Mouse (Mus musculus): ENCODE results near the gene Arhgap17. TPM values are rescaled to one million over a fixed set of nuclear protein-coding genes. Genes with fewer than 3 reads are reported as not detected.

The Arhgap17 gene
- 27.9 and 39.3 TPM in 2 replicates for polyA plus RNA-seq (2012; rRNA removed)

DNA sequence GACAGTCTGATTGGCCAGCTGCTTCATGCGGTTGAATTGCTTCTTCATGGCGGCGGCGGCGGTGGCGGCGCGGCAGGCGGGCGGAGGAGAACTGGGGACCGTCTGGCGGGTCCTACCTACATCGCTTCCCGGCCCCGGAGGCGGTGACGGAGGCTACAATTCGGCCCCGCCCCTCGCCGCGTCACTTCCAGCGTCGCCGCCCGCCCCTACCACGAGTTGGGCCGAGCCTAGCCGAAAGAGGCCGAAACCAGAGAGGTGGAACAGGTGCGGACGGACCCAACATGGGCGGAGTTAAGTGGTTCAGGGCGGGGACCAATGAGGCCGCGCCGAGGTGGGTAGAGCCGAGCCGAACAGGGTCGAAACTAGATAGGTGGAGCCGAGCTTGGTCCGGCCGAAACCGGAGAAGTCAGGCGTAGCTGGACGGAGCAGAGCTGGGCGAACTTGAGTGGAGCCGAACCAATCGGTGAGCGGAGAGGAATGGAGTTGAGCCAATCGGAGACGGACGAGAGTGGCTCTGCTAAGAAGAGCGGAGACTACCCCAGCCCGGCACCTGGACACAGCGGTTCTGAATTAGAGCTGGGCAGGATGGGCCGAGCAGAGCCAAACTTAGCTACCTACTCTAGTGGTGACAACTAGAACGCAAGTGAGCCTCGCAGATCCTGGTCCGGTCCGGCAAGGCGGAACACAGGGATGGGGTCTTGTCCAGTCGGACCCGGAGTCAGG, at the start of gene Arhgap17, which contains the start of gene Lcmt1:
Gene Arhgap17 (minus strand): TSS at position 157 of the 723 bp plus-strand sequence.
Gene Lcmt1 (plus strand): TSS at position 26 of the 723 bp plus-strand sequence.
- DNase-seq (ENCODE audit: low read depth): peak; percentile 72

GRCm38 (mm10) chr7:123417661-123418060, 47.9 kb upstream of the Arhgap17 start:
- no peak for DNase-seq (ENCODE audit: low read depth)

GRCm38 (mm10) chr7:123416803-123417202, 47.1 kb upstream of the Arhgap17 start:
- DNase-seq (ENCODE audit: low read depth): no peak

DNA sequence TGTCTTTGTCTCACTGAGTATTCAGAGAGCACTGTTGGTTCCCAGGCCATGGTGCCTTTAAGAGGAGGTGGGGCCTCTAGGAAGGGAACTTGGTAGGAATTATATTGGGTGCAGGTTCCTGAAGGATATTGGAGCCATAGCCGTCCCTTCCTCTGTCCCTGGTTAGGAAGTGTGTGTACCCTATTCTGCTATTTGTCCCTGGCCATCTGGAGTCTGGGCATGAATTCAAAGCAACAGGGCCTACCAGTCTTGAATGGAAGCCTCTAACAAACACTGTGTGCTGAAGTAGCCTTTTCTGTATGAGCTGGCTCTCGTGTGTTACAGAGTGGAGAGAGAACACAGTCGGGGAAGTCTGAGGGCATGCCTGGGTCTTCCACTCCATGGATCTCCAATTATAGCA, 42.4 kb upstream of the Arhgap17 start:
- no peak for DNase-seq (ENCODE audit: low read depth)

DNA sequence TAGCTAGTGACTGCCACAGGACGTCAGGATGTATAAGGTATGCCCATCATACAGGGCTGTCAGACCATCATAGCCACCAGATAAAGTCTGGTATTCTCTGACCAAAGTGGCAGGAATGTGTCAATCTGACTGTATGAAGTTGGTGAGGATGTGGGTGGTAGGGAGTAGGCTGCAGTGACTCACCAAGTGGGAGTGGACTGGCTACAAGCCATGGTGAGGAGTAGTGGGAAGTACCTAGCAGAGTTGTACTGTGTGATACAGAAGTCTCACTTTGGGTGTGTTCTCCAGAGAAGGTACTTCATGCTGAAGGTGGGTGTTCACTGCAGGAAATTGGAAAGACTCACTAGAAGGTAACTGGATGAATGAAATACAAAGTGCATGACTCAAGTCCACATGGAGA, 41.4 kb upstream of the Arhgap17 start:
- DNase-seq (ENCODE audit: low read depth): no peak

DNA sequence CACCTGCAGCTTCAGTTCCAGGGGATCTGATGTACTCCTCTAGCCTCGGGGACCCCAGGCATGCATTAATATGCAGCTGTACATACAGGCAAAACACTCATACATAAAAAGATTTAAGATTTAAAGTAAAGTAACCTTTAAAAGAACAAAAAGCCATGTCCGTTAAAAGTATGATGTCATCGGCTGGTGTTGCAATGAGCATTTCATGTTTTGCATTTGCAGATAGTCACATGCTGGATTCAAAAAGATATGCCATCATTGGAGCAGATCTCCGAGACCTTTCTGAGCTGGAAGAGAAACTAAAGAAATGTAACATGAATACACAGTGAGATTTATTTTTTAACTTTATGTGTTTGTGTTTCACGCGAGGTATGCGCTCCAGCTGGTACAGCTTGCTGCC, 40.8 kb upstream of the Arhgap17 start:
- DNase-seq (ENCODE audit: low read depth): no peak

- DNase-seq (ENCODE audit: low read depth): no peak
Observed at GRCm38 (mm10) chr7:123406988-123407387, 37.3 kb upstream of the Arhgap17 start.

- no peak for DNase-seq (ENCODE audit: low read depth)
Observed at GRCm38 (mm10) chr7:123405619-123406018, 35.9 kb upstream of the Arhgap17 start.

DNA sequence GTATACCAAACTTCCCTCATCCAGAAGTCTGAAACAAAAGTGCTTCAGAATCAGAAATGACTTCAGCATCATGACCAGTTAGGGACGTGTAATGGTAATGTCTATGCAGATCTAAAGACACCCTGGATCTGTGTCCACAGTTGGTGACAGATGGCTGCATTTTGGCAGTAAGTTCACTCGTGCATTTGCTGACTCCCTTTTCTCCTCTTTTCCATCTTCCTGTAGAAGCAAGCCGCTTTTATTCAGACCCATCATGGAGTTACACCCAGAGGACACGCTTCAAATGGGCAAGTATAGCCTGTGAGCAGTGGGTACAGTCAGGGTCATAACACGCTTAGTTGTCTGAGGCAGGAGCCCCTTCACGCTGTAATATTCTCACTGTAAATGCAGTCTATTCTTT, 34.5 kb upstream of the Arhgap17 start:
- DNase-seq (ENCODE audit: low read depth): no peak

- DNase-seq (ENCODE audit: low read depth): no peak
Observed at GRCm38 (mm10) chr7:123401121-123401520, 31.4 kb upstream of the Arhgap17 start.

DNA sequence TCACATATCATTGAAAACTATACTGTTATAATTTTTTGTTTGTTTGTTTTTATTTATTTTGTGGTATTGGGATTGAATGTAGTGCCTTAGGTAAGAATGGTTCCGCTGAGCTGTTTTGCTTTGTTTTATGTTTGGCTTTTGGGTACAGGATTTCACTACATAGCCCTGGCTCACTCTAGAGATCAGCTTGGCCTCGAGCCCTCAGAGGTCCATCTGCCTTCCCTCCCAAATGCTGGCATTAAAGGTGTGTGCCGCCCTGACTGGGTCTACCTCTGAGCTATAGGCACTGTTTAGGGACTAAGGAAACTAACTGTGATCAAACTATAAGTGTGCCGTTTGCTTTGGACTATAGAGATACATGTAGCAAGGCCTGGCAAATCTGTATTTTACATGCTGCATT, 29.6 kb upstream of the Arhgap17 start:
- no peak for DNase-seq (ENCODE audit: low read depth)

DNA sequence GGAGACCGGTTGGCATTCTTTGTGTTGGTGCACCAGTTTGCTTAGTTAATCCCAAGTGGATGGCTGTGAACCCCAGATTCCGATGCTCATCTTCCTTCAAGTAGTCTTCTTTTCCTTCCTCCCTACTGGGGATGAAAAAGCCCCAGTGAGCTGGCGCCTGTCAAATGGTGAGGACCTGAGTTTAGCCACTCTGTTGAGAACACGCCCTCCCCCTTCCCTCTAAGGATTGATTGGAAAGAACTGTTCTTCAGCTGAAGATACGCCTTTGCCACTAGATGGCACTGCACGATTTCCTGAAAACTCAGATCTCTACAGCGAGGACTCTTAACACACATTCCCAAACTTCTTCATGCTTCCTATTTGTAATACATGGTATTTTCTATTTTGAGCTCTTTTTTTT, 29.1 kb upstream of the Arhgap17 start:
- no peak for DNase-seq (ENCODE audit: low read depth)

DNA sequence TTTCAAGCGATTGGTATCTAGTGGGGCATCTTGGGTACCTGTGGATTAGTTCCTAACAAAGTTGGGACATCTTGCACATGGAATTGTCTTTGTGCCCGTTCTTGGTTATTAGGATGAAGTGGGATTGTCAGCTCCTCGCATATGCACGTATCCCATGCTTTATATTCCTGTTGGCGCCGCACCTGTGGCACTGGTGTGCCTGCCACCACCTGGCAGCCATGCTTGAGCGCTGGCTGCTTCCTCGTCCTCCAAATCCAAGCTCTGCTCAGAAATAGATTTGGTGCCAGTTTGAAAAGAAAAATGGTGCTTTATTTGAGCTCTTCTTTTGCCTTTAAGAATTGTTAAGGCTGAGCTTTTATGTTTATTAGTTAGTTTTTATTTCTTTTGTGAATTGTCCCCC, 28.2 kb upstream of the Arhgap17 start:
- no peak for DNase-seq (ENCODE audit: low read depth)

DNA sequence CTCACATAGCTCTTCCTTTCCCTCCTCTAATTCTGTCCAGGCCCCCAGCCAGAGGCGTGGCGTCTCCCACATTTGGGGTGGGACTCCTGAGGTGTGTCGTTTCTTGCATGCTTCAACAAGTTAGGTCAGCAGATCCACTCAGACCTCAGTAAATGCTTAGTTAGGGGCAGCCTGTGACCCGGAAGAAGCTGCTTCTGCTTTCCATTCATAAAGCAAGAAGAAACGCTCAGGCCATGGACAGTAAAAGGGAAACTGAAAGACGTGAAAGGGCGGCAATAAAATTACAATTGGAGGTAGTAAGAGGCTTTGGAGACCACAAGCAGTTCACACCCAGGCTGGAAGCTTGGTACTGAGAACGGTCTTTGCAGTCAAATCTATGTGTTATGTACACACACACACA, 27.7 kb upstream of the Arhgap17 start:
- DNase-seq (ENCODE audit: low read depth): no peak

DNA sequence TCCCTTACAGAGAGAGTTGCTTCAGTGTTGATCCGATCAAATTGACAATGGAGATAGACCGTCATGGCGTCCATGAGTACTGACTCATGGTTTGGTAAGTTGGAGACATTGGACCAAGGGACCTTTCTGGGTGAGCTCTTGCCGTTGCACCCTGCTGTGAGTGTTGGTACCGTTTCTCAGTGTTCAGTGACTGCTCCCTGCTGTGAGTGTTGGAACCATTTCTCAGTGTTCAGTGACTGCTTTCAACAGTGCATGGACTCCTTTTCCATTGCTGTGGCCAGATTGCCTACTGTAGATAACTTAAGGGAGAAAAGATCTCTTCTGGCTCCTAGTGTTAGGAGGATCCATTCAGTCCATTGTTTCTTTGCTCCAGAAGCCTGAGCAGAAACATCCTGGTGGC, 27.2 kb upstream of the Arhgap17 start:
- no peak for DNase-seq (ENCODE audit: low read depth)

DNA sequence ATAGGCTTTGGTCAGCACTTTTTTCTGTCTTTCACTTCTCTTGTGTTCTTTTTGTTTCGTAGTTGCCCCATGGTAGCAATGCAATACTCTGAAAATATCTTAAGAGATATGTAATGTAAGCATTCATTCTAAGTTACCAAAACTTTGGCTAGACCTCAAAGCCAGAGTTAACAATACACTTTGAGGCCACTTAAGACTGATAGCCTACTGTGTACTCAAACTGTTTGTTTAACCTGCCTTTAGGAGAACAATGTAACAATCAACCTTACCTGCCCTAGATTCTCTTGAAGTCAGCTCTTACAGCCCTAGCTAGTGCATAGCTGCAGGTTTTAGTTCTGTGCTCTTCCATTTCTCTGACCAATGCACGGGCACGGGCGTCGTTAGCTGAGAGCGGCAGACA, 24.6 kb upstream of the Arhgap17 start:
- no peak for DNase-seq (ENCODE audit: low read depth)

GRCm38 (mm10) chr7:123389686-123390280, 20.1 kb upstream of the Arhgap17 start:
- DNase-seq (ENCODE audit: low read depth): no peak

- no peak for DNase-seq (ENCODE audit: low read depth)
Observed at GRCm38 (mm10) chr7:123385693-123386407, 16.1 kb upstream of the Arhgap17 start.

- DNase-seq (ENCODE audit: low read depth): peak; percentile 82
Observed at GRCm38 (mm10) chr7:123377443-123378400, 8.0 kb upstream of the Arhgap17 start.

DNA sequence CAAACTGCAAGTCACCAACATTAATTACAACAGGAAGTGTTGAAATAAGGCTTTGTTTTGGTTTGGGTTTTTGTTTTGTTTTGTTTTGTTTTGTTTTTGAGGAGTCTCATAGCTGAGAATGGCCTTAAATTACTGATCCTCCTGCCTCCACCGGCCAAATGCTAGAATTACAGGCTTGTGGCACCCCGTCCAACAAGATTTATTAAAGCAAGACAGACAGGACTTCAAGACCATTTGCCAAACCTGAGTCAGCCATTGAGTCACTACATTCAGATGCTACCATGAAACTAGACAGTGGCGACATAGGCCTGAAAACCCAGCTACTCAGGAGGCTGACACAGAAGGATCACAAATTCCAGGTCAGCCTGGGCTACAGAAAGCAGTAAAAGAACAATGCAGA, 1.8 kb upstream of the Arhgap17 start:
- DNase-seq (ENCODE audit: low read depth): no peak

- DNase-seq (ENCODE audit: low read depth): no peak
Observed at GRCm38 (mm10) chr7:123370700-123371099, 985 bp upstream of the Arhgap17 start.
